Mouse (Mus musculus) adrenal gland, adult (tissue): ENCODE measurements around the gene Fry.

Experiments
- DNase-seq, 2 experiments: peaks; one replicate each; pipeline ENCODE4 v3.0.0; 2022 to 2023; ENCODE audit warnings: low spot score in 1 of 2; ENCODE audit not compliant: inconsistent age in 2 of 2

Gene Fry

DNA sequence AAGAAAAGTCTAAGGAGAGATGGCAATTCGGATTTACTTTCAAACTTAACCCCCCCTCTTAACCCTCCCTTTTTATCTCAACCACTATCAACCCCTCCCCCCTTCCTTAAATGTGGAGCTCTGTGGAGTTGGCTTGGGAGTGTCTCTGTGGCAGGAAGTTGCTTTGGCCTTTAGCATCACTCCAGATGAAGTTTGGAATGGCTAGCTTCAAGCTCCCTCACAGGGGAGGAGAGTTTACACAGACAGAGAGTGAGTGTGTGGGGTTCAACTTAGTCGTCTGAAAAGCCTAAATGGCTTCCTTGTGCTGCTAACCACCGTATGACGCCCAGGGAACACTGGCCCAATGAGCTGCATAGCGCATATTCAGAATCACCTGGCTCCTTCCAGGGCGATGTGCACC, 145.2 kb downstream of the Fry start:
- DNase-seq, result no peak

DNA sequence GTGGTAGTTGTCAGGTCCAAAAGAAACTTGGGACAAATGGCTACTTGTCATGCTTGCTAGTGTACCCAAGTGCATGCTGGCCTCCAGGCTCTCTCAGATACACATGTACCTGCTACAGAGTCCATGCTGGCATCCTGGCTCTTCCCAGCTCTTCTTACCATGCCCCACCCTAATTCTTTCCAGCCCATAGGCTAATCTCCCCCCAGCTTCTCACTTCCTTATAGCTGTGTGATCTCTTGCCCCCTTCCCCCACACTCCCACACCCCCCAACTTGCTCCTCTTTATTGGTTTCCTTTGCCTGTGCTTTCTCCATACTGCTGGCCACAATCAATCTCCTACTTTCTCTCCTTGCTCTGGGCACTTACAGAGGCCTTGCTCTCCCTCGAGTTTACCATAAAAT, 146.6 kb downstream of the Fry start:
- no peak for DNase-seq

DNA sequence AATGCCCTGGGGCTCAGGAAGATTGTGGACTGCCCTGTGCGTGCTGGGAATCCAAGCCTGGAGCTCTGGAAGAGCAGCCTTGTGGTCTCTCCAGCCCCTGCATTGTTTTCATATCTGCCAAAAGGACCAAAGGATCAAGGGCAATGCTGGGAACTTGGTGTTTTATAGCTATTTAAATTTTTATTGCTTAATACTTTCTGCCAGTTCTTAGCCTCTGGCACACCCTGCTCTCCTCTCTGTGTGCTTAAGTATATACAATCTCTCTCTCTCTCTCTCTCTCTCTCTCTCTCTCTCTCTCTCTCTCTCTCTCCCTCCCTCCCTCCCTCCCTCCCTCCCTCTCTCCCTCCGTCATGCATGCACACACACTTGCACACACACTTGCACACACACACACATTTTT, 147.5 kb downstream of the Fry start:
- no peak for DNase-seq

DNA sequence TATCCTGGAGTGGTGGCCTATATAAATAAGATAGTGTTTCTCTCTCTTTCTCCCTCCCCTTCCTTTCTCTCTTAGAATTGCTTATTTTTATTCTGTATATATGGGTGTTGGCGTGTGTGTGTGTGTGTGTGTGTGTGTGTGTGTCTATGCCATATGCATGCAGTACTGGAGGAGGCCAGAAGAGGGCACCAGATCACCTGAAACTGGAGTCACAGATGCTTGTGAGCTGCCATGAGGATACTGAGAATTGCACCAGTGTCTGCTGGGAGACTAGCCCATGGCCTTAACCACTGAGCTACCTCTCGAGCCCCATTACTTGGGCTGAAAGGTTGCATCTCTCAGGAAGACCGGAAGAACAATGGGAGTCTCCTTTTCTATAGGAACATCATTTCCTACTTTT, 149.8 kb downstream of the Fry start:
- no peak for DNase-seq

DNA sequence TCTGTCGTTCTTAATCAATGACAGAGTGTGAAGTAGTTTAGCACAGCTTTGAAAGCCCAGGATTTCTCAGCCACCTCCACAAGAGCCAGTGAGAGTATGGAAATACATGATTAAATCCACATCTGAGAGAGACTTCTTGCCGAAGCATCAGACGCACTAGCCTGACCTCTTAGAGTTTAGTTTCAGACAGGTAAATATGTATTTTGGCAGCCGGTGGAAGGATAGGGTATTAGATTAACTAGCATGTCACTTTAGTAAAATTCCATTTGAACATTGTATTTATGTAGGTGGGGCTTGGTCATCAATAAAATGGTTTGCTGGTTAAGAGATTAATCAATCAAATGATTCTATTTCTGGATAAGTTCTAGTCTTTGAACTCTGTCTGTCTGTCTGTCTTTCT, 152.0 kb downstream of the Fry start:
- no peak for DNase-seq

DNA sequence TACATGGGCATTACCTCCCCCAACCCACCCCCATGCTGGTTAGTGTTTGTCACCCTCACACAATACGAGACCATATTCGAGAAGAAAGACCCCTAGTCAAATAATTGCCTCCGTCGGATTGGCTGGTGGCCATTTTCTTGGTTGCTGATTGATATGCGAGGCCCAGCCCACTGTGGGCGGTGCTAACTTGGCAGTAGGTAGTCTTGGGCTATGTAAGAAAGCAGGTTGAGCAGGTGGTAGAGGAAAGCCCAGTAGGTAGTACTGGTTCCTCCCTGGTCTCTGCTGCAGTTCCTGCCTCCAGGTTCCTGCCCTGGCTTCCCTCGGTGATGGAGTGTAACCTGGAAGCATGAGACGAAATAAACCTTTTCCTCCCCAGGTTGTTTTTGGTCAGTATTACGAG, 153.7 kb downstream of the Fry start:
- no peak for DNase-seq

DNA sequence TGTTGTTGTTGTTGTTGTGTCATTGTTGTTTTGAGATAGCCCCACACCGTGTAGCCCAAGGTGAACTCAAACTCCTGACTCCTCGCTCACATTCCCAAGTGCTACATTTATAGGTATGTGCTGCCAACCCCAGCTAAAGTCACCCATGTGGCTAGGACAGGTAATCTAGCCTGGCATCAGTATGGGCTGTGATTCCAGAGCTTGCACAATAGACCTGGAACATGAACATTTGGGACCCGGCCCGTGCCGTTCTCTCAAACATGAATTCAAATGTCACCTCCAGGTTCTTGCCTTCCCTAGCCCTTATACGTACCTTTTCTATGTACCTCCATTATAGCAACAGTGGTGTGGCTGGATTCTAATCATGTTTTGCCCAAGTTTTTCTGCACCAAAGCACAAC, 156.9 kb downstream of the Fry start:
- no peak for DNase-seq

DNA sequence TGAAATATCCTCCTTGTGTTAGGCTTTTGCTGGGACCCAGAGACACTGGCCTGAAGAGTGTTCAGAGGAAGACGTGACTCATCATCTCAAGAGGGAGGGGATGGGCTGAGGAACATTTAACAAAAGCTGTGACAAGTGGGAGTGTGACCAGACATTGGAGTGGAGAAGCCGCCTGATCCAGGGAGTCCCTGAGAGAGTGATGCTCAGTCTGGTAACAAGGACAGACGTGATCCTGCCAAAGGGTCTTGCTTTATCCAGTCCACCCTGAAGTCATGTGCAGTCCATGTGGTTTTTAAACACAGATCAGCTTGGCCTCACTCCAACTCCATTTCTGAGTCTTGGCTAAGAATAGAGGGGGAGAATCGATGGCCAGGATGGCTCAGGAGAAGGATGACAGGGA, 158.2 kb downstream of the Fry start:
- DNase-seq, result peak in 1 of 2 experiments; percentile 28

DNA sequence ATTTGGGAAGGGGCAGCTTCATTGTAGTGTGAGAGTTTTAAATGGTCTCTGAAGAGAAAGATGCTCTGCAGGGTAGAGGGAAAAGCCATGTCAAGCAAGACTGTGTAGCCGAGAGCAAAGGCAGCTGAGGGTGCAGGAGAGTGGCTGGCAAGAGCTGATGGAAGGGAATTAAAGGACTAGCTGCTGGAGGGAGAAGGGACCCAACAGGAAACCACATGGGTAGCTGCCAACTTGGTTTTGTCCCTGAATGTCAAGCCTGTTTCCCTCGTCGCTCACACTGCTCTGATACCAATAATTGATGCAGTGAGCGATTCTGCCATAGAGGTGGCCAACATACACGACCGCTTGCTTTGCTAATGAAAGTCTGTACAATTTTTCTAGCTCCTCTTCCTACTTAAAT, 160.9 kb downstream of the Fry start:
- no peak for DNase-seq

DNA sequence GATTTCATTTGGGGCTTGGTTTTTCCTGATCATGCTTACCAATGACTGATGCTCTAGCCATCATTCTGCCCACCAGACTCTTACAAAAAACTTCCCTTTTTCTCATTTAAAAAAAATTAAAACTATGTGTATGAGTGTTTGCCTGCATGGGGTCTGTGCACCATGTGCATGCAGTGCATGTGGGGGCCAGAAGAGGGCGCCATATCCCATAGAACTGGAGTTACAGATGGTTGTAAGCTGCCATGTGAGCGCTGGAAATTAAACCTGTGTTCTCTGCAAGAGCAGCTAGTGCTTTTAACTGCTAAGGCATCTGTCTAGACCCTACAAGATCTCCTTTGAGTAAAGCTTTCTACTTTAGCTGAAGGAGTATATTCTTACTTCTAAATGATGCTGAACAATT, 162.6 kb downstream of the Fry start:
- DNase-seq, result no peak

DNA sequence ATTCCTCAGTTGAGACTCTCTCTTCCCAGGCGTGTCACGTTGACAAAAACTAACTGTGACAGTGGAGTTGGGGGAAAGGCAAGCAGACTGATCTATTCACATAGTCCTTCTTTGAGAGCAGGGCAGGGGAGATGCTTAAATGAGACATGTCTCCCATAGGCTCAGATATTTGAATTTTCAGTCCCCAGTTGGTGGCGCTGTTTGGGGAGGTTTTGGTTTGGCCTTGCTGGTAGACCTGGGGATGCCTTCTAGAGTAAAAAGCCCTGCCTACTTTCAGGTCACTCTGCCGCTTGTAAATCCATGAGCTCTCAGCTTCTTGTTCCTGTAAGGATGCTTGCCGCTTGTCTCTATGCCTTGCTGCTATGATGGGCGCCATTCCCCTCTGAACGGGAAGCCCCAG, 163.6 kb downstream of the Fry start:
- no peak for DNase-seq

DNA sequence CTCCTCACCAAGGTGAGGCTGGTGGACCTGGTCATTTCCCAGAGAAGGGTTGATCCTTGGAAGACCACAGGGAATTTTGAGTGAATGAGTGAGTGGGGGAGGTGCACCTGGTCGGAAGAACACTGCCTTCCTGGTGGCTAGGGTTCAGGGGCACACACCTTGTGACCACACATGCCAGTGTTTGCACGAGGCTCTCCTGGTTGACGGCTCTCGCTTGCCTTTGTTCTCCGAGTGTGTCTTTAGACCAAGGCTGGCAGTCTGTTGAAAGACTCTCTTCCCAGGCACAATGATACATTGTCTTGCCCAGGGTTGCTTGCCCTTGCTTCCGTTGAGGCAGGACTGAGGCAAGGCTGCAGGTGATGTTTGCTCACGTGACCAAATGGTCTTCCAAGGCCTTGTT, 169.5 kb downstream of the Fry start:
- no peak for DNase-seq

DNA sequence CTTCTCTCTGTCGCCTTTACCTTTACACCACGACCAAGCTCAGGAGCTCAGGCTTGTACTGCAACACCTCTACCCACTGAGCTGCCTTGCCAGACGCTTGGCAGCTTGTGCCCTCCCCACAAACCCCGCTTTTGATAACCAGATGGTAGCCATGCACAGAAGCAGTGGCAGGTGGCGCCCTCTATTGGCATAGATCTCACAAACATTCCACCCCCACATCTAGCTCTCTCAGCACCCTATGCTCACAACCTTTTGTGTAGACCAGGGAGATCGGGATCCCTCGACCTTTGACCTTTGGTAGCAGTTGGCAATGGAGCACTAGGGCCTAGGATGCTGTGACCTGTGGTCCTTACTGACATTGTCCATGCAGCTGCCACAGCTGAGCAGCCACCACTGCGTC, 171.2 kb downstream of the Fry start:
- DNase-seq, result peak; percentile 16 to 66

DNA sequence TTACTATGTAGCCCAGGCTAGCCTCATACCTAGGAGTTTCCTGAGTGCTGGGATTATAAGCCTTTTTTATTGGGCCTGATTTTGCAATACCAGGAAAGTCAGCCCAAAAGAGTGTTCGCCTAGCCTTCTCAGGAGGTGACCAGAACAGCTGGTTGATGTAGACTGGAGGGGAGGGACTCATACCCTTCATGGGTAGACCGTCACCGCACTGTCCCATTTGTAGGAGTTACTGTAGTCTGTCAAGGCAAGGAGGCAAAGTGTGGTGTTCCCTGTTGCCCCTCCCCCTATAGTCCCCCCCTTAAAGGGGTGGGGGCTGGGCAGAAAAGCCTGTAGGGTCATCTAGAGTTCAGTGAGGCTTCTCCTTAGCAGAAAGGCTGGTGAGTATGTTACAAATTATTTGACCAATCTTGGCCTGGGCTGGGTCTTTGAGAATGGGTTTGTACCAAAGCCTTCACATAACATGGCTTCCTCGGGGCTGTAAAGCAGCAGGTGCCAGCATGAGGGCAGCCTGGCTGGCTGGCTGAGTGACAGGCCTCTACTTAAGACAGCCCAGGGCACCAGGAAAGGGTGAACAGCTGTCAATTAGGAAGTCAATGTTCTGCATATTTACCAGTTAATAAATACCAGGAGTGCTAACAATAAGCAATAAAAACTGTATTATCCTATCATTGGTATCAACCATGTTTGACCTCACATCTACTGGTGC, 172.2 kb downstream of the Fry start:
- DNase-seq, result no peak

DNA sequence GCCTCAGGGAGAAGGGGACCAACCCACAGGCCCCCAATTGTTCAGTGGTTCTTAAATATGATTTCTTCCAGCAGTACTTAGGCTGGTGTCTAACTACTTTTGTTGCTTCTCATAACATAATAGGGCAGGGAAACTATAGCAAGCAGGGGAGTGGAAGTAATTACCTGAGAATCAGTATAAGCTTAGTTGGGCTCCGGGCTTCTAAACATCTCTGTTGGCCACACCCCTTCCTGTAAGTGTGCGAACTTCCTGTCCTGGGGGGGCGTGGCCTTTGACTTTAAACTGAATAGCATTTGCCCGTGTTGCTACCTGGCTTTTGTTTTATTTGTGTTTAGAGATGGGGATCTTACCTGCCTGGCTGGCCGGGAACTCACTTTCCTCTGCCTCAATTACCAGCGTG, 172.8 kb downstream of the Fry start:
- DNase-seq, result no peak

DNA sequence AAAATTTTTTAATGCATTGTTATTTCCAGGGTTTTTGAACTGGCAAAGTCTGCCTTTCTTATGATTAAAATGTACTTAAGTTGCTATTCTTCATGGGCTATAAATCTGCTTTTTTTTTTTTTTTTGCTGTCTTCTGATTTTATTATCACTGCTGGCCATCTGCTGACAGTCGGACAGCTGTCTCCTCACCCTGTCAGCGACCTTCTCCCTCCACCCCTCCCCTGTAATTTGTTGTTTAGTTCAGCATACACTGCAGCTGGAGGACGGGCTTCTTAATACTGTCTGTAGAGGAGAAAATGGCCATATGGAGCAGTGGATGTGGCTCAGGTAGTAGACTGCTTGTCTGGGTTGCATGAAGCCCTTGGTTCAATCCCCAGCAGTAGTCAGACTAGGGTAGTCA, 173.7 kb downstream of the Fry start:
- no peak for DNase-seq

DNA sequence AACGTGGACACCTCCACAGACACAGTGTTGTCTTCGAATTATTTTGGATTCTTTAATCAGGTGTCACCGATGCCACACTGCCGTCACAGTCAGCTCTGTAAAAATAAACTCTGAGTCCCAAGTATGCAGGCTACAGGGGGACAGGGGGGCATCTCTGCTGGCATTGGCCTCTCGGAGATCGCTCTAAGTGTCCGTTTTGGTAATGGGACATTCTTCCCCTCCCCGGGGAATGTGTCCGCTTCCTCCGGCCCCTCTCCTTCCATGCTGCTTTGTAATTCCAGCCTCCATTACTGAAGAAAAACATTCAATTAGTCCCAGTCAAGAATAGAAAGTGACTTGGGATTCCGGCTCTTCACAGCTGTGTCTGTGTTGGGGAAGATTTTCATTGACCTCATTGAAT, 175.9 kb downstream of the Fry start:
- no peak for DNase-seq

DNA sequence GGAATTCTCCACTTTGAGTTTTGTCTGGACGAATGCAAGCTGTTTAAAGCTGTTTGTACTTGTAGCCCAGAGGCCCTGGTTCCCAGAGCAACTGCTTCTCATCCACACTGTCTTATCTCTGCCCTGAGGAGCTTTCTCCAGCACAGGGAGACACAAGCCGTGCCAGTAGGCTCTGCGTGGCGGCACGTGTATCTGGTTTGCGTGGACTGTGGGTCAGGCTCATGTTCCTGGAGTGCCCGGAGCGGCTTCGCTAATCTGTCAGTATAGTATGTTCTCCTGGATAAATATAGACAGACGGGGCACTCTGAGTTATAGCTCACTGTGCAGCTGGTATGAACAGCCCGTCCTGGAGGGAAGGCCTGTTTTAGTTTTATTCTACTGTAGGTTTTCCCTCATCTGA, 176.7 kb downstream of the Fry start:
- DNase-seq, result peak in 1 of 2 experiments; percentile 29

DNA sequence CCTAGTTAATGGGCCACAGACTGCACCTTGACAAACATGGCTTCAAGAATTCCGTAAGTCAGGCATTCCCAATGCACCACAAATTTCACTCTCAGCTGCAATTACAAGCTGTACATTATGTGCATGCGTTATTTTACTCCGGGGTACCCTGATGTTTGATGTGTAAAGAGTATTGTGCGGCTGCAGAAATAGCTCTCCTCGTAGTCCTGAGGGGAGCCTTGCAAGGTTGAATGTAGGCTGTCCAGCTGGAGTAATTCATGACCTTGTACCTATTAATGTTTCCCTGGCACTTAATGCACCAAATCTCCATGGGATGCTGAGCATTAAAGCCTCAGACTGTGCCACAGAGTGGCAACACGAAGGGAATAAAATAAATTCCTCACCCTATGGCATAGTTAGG, 180.5 kb downstream of the Fry start:
- no peak for DNase-seq

DNA sequence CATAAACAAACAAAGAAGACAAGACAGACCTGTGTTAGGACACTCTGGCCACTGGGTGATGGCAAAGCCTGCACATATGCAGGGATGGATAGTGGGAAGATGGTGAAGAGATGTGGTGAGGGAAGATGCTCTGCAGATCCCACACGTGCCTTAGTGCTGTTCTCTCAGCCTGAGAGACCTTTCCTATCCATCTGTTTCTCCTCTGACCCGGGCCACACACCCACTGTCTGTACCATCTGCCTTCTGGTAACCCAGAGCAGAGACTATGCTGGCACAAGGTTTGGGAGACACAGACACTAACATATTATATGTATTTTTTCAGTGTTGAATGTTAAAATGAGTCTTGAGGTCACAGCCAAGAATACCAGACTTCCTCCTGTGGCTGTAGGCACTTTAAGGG, 183.7 kb downstream of the Fry start:
- DNase-seq, result no peak

DNA sequence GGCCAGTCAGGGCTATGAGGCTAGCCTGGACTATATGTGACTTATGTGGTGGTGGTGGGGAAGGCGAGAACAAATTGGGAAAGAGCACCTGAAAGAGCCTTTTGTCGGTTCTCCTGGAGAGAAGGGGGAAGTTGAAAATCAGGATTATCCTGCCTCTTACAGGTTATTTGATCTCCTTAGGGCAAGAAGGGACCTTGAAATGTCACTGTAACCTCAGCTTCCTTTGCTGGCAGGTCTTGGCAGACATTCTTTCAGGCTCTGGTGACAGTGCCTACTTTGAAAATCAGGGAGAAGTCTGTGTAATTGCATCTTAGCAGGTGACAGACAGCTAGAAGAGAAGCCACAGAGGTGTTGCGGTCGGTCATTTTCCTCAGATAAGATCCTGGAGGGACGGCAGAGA, 184.6 kb downstream of the Fry start:
- no peak for DNase-seq

DNA sequence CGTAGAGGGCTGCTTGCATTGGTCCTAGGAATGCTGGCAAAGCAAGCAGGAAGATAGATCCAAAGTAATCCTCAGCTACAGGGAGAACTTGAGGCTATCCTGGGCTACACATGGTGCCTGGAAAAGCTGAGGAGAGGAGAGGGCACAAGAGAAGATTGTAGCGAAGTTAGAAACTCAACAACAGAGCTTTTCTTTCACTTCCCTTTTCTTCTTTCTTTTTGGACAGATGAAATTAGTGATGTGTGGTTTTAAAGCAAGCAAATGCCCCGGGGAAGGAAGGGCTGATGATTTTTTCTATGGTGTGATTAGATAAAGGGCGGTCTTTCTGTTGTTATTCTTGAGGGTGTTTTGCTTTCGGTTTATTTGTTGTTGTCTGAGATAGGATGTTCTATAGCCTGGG, 188.1 kb downstream of the Fry start:
- no peak for DNase-seq

DNA sequence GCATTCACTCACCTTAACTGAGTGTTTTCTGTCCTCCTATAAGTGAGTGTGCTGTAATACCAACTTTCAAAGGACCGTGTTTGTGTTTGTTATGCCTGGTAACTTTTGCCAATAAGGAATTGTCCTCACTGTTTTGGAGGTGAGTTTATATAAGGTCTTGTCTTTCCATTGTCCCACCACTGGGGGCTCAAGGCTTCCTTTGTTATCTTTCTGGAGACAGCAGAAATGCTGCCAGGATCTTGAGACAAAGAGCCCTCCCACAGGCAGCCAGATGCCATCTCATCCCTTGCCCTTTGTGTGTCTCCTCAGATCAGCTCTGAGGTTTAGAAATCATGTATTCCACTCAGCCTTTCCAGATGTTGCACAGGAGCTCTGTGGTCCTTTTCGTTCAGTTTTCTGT, 194.8 kb downstream of the Fry start:
- no peak for DNase-seq

DNA sequence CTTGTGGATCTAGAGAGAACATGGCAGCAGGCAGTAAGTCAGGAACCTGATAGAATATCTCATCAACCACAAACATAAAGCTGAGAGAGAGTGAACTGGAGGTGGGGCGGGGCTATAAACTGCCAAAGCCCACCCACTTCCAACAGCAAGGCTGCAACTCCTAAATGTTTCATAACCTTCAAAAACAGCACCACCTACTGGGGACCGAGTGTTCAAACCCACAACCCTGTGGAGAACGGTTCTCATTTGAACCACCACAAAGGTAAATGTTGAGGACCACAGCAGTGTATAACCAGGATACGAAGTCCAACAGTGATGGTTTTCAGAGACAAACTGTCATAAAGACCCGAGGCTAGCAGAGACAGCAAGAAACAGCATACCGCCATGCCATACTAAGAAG, 196.1 kb downstream of the Fry start:
- no peak for DNase-seq
